Mouse (Mus musculus) small intestine, adult 2 months (tissue): ENCODE measurements around the gene Snx29. TPM values are rescaled to one million over a fixed set of nuclear protein-coding genes. Genes with fewer than 3 reads are reported as not detected.

Experiments used
- H3K27ac ChIP-seq: fragments of 200-500 bp; 2 replicates; pipeline ENCODE4 v1.5.1; 2012; ENCODE audit warnings: low read depth, low read length, control low read depth, inconsistent platforms; ENCODE audit not compliant: insufficient read depth
- H3K27me3 ChIP-seq: fragments of 200-500 bp; 2 replicates; pipeline ENCODE4 v1.6.1; 2012; ENCODE audit warnings: mild to moderate bottlenecking, moderate library complexity, low read length, inconsistent platforms; ENCODE audit not compliant: control insufficient read depth, insufficient read depth
- H3K36me3 ChIP-seq: fragments of 200-500 bp; 2 replicates; pipeline ENCODE4 v1.6.1; 2012; ENCODE audit warnings: mild to moderate bottlenecking, low read length, control low read depth, inconsistent platforms; ENCODE audit not compliant: control insufficient read depth, insufficient read depth
- H3K4me1 ChIP-seq: fragments of 200-500 bp; 2 replicates; pipeline ENCODE4 v1.6.1; 2012; ENCODE audit warnings: low read length, inconsistent platforms, mixed read lengths; ENCODE audit not compliant: control insufficient read depth, insufficient read depth, insufficient read length
- H3K4me3 ChIP-seq: fragments of 200-500 bp; 2 replicates; pipeline ENCODE4 v1.5.1; 2012; ENCODE audit warnings: low read depth, mild to moderate bottlenecking, control low read depth, inconsistent platforms, low read length, moderate library complexity
- CTCF ChIP-seq: fragments of 200-500 bp; IDR thresholded peaks from 2 replicates; pipeline ENCODE4 v1.5.1; 2012; ENCODE audit warnings: low read depth, mild to moderate bottlenecking, control low read depth, inconsistent platforms, low read length, moderate library complexity, mixed read lengths; ENCODE audit not compliant: insufficient replicate concordance, insufficient read length; ENCODE audit errors: extremely low read depth
- POLR2A ChIP-seq: fragments of 200-500 bp; IDR thresholded peaks from 2 replicates; pipeline ENCODE4 v1.6.1; 2012; ENCODE audit warnings: low read depth, mild to moderate bottlenecking, control low read depth, inconsistent platforms, low read length, moderate library complexity
- WGBS: fragments of 180-500 bp; shearing (Covaris S2); methylation state at CpG from one replicate; pipeline ENCODE4 v1.1.7; 2018; 5-methylcytosine and 5-hydroxymethylcytosine counted together
- polyA plus RNA-seq: library from polyadenylated mRNA; depleted of rRNA; stranded (reverse); fragments of >200 nt; gene quantifications from 2 replicates; pipeline ENCODE4 v1.2.3, GENCODE M21; 2012

The Snx29 gene
- polyA plus RNA-seq, 1 experiment = 6.0 TPM

- no peak overlapping the region for H3K4me3 ChIP-seq
- 96% methylated on average over 4 of the region's 4 CpGs for WGBS
- TF ChIP-seq POLR2A (no peak), CTCF (no peak)
- peaks cover 23% of the 10 kb centered on the region for H3K36me3 ChIP-seq
- no peaks in the 10 kb centered on the region for H3K27me3 ChIP-seq
- H3K27ac ChIP-seq = no peak overlapping the region
- peaks cover 9% of the 10 kb centered on the region; the same call in 1 of the 2 replicates for H3K4me1 ChIP-seq
Observed at GRCm38 (mm10) chr16:11454871-11455270, 132.2 kb downstream of the Snx29 start.

- Histone ChIP-seq H3K36me3 (peaks cover 25% of the 10 kb centered on the region), H3K4me1 (peaks cover 9% of the 10 kb centered on the region; the same call in 1 of the 2 replicates), H3K27me3 (no peaks in the 10 kb centered on the region), H3K4me3 (no peak overlapping the region), H3K27ac (peak overlapping the region; percentile 88)
- 76% methylated on average over 5 of the region's 5 CpGs for WGBS
- no peak for TF ChIP-seq POLR2A
- peak; percentile 28; the same call in 1 of the 2 replicates for TF ChIP-seq CTCF
Observed at GRCm38 (mm10) chr16:11455545-11456140, 132.9 kb downstream of the Snx29 start.

GRCm38 (mm10) chr16:11456141-11456645 is 133.5 kb downstream of the Snx29 start:
- H3K27ac ChIP-seq = peak overlapping the region; percentile 88
- WGBS = 37% methylated on average over 5 of the region's 5 CpGs

GRCm38 (mm10) chr16:11457136-11457535 is 134.4 kb downstream of the Snx29 start:
- H3K27me3 ChIP-seq = no peaks in the 10 kb centered on the region
- no peak overlapping the region for H3K4me3 ChIP-seq
- 88% methylated on average over 5 of the region's 5 CpGs for WGBS
- peaks cover 24% of the 10 kb centered on the region for H3K36me3 ChIP-seq
- H3K4me1 ChIP-seq = peaks cover 9% of the 10 kb centered on the region; the same call in 1 of the 2 replicates
- TF ChIP-seq POLR2A (no peak), CTCF (no peak)
- peak overlapping the region; percentile 76 for H3K27ac ChIP-seq

More at GRCm38 (mm10) chr16:11456141-11456645, 133.5 kb downstream of the Snx29 start:
- no peak for TF ChIP-seq CTCF
- no peak for TF ChIP-seq POLR2A
- H3K27me3 ChIP-seq = no peaks in the 10 kb centered on the region
- H3K4me3 ChIP-seq = no peak overlapping the region
- peaks cover 9% of the 10 kb centered on the region; the same call in 1 of the 2 replicates for H3K4me1 ChIP-seq
- peaks cover 23% of the 10 kb centered on the region for H3K36me3 ChIP-seq

GRCm38 (mm10) chr16:11457609-11458350 is 135.1 kb downstream of the Snx29 start:
- peaks cover 9% of the 10 kb centered on the region; the same call in 1 of the 2 replicates for H3K4me1 ChIP-seq
- WGBS = 86% methylated on average over 2 of the region's 2 CpGs
- peaks cover 20% of the 10 kb centered on the region for H3K36me3 ChIP-seq
- no peaks in the 10 kb centered on the region for H3K27me3 ChIP-seq
- no peak overlapping the region for H3K4me3 ChIP-seq
- TF ChIP-seq POLR2A (no peak), CTCF (no peak)
- no peak overlapping the region for H3K27ac ChIP-seq

GRCm38 (mm10) chr16:11460210-11460609 is 137.5 kb downstream of the Snx29 start:
- 95% methylated on average over 1 of the region's 1 CpGs for WGBS
- no peak overlapping the region for H3K4me3 ChIP-seq
- TF ChIP-seq CTCF (no peak), POLR2A (no peak)
- peaks cover 9% of the 10 kb centered on the region; the same call in 1 of the 2 replicates for H3K4me1 ChIP-seq
- peaks cover 14% of the 10 kb centered on the region; the same call in 1 of the 2 replicates for H3K36me3 ChIP-seq
- no peaks in the 10 kb centered on the region for H3K27me3 ChIP-seq
- no peak overlapping the region for H3K27ac ChIP-seq

- H3K27me3 ChIP-seq = no peaks in the 10 kb centered on the region
Observed at GRCm38 (mm10) chr16:11461612-11462011, 138.9 kb downstream of the Snx29 start.

More at GRCm38 (mm10) chr16:11461612-11462011, 138.9 kb downstream of the Snx29 start:
- Histone ChIP-seq H3K4me3 (no peak overlapping the region), H3K27ac (peak overlapping the region; percentile 7; the same call in 1 of the 2 replicates), H3K4me1 (peaks cover 4% of the 10 kb centered on the region; the same call in 1 of the 2 replicates), H3K36me3 (peaks cover 12% of the 10 kb centered on the region; the same call in 1 of the 2 replicates)
- TF ChIP-seq POLR2A = no peak
- TF ChIP-seq CTCF = no peak
- WGBS = 74% methylated on average over 7 of the region's 7 CpGs
